Mouse (Mus musculus): Measurements from ENCODE around the gene Plekhm1. TPM values are rescaled to one million over a fixed set of nuclear protein-coding genes. Genes with fewer than 3 reads are reported as not detected.
A peak's percentile ranks its signal among the peaks of the same experiment; 100 is the strongest.
"Not testable (repeated sequence)": the region's sequence is repeated elsewhere in the genome, so short reads cannot be mapped to it uniquely, and the experiment has no call there.

The Plekhm1 gene
- polyA plus RNA-seq, 1 experiment from 2014 or later, result 9.2 TPM

DNA sequence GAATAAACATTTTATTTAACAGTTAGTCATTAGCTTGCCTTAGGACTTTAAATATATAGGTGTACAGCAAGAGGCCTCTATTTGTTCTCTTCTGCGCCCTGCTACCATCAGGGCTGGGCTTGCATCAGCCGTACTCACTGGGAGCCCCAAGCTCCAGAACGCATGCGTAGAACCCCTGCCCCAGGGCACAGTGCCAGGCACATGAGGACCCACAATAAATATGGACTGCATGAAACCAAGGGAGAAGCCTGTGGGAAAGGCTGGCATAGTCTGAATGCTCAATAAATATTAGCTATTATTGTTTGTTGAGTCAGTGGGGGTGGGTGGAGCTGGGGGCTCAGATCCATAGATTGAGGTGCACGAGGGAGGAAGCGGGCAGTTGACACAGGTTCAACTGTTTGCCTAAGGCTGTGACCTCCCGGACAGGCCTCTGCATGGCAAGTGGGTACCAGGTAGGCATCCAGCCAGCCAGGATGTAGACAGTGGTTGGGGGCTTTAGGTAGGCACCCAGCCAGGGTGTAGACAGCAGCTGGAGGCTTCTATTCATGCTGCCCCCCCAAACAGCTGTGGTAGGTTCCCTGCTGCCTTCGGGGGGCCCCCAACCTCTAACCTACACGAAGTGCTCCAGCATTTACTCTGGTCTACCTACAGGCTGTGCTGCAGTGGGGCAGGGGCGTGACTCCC lies 80.8 kb downstream of the Plekhm1 start:
- no peak overlapping the region for H3K27ac ChIP-seq (ENCODE audit: low read length)
- H3K4me2 ChIP-seq (replicated peaks; ENCODE audit: low read depth, low read length), result no peak overlapping the region
- 92% methylated on average over 10 of the region's 10 CpGs for WGBS
- no peaks in the 10 kb centered on the region for H3K9me3 ChIP-seq (ENCODE audit: low read length)
- H3K4me1 ChIP-seq (ENCODE audit: insufficient read depth, low read length), result peaks cover 17% of the 10 kb centered on the region
- peaks cover 10% of the 10 kb centered on the region for H3K27me3 ChIP-seq (ENCODE audit: insufficient read depth, low read length)
- H3K36me3 ChIP-seq (ENCODE audit: insufficient read depth, low read length), result no peaks in the 10 kb centered on the region
- H3K9ac ChIP-seq (replicated peaks; ENCODE audit: low read length), result no peak overlapping the region
- ATAC-seq (ENCODE audit: low FRiP score, low TSS enrichment), result no peak
- H3K4me3 ChIP-seq (ENCODE audit: low read length), result no peak overlapping the region

DNA sequence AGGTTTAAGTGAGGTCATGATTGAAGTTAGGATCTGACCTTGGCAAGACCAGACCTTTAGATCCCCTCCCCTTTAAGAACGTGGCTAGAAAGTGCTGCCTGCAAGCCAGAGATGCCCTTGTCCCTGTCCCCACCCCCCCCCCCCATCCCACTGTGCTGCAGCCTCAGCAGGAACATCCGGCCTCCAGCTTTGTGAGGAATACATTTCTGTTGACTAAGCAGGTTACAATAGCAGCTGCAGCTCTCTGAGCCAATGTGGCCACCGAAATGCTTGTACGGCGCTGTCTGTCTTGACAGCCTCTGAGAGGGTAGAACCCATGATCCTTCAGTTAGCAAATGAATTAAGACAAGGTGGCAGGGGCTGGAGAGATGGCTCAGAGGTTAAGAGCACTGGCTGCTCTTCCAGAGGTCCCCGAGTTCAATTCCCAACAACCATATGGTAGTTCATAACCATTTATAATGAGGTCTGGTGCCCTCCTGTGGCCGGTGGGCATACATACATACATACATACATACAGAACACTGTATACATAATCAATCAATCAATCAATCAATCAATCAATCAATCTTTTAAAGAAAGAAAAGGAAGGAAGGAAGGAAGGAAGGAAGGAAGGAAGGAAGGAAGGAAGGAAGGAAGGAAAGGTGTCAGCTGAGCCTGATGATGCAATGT lies 81.7 kb downstream of the Plekhm1 start:
- no peak overlapping the region for H3K4me2 ChIP-seq (replicated peaks; ENCODE audit: low read depth, low read length)
- H3K4me1 ChIP-seq (ENCODE audit: insufficient read depth, low read length), result peaks cover 17% of the 10 kb centered on the region
- no peaks in the 10 kb centered on the region for H3K36me3 ChIP-seq (ENCODE audit: insufficient read depth, low read length)
- H3K27me3 ChIP-seq (ENCODE audit: insufficient read depth, low read length), result peaks cover 10% of the 10 kb centered on the region
- 67% methylated on average over 7 of the region's 7 CpGs for WGBS
- no peaks in the 10 kb centered on the region for H3K9me3 ChIP-seq (ENCODE audit: low read length)
- no peak for ATAC-seq (ENCODE audit: low FRiP score, low TSS enrichment)
- H3K9ac ChIP-seq (replicated peaks; ENCODE audit: low read length), result no peak overlapping the region
- no peak overlapping the region for H3K4me3 ChIP-seq (ENCODE audit: low read length)
- no peak overlapping the region for H3K27ac ChIP-seq (ENCODE audit: low read length)

DNA sequence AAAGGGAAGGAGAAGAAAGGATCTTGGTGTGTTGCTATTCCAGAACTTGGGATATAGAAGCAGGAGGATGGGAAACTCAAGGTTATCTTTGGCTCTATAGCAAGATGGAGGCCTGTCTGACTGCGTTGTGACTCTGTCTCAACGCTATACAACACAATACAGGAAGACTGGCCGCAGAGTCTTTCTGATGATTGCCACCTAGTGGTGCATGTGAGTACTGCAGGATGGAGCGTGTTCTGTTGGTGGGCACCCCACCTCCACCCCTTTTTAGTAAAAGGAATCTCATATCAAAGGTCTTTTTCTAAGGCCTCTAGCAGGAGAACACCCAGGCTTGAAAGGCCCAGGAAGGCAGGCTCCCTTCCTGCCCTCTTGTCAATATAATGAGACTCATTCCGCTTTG lies 85.5 kb downstream of the Plekhm1 start:
- Histone ChIP-seq H3K4me3 (ENCODE audit: low read length) (no peak overlapping the region), H3K4me1 (ENCODE audit: insufficient read depth, low read length) (no peaks in the 10 kb centered on the region), H3K9me3 (ENCODE audit: low read length) (no peaks in the 10 kb centered on the region), H3K36me3 (ENCODE audit: insufficient read depth, low read length) (no peaks in the 10 kb centered on the region), H3K27me3 (ENCODE audit: insufficient read depth, low read length) (no peaks in the 10 kb centered on the region), H3K4me2 (replicated peaks; ENCODE audit: low read depth, low read length) (no peak overlapping the region), H3K27ac (ENCODE audit: low read length) (no peak overlapping the region), H3K9ac (replicated peaks; ENCODE audit: low read length) (no peak overlapping the region)
- 9% methylated on average over 5 of the region's 5 CpGs for WGBS
- no peak for ATAC-seq (ENCODE audit: low FRiP score, low TSS enrichment)

DNA sequence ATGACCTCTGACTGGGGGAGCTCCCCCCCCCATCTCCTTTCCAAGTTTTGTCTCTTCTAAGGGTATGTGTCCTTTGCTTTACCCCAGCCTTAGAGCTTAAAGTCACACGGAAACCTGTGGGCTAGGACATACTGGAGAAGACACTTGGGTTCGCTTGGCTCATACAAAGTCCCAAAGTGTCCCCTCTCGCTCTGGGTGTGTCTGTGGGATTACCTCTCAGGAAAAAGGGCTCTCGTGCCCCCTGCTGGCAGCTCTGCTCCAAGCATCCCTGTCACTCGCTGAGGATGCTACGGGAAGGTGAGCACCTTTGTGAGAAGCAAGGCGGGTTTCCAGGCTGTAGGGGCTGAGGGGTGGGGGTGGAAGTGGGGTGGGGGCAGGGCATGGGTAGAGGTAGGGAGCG lies 87.3 kb downstream of the Plekhm1 start:
- ATAC-seq (ENCODE audit: low FRiP score, low TSS enrichment), result peak; percentile 58
- Histone ChIP-seq H3K27me3 (ENCODE audit: insufficient read depth, low read length) (no peaks in the 10 kb centered on the region), H3K4me1 (ENCODE audit: insufficient read depth, low read length) (no peaks in the 10 kb centered on the region), H3K9me3 (ENCODE audit: low read length) (no peaks in the 10 kb centered on the region), H3K9ac (replicated peaks; ENCODE audit: low read length) (no peak overlapping the region), H3K36me3 (ENCODE audit: insufficient read depth, low read length) (no peaks in the 10 kb centered on the region), H3K4me2 (replicated peaks; ENCODE audit: low read depth, low read length) (0 out of 2 replicates have a peak overlapping the region, but pooled peaks have one; percentile 5), H3K4me3 (ENCODE audit: low read length) (no peak overlapping the region), H3K27ac (ENCODE audit: low read length) (no peak overlapping the region)
- WGBS, result 8% methylated on average over 8 of the region's 8 CpGs

DNA sequence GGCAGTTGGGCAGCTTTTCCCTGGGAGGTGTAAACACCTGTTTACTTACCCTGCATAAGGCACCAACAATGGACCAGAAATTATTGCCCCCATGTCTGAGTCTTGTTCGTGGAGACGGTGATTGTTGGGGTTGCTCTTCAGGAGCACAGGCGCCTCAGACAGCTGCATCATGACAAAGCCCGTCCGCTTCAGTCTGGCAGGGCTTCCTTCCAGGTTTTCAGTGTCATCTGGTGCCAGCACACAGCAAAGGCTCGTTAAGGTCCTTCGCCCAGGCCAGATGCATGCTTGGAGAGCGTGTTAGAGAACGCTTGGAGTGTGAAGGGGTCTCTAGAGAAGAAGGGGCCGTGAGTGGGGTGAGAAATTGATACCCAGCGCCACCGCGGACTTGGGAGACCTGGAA lies 87.8 kb downstream of the Plekhm1 start:
- Histone ChIP-seq H3K9me3 (ENCODE audit: low read length) (no peaks in the 10 kb centered on the region), H3K4me2 (replicated peaks; ENCODE audit: low read depth, low read length) (0 out of 2 replicates have a peak overlapping the region, but pooled peaks have one; percentile 5), H3K27me3 (ENCODE audit: insufficient read depth, low read length) (no peaks in the 10 kb centered on the region), H3K9ac (replicated peaks; ENCODE audit: low read length) (no peak overlapping the region), H3K4me1 (ENCODE audit: insufficient read depth, low read length) (no peaks in the 10 kb centered on the region), H3K27ac (ENCODE audit: low read length) (no peak overlapping the region), H3K4me3 (ENCODE audit: low read length) (no peak overlapping the region), H3K36me3 (ENCODE audit: insufficient read depth, low read length) (no peaks in the 10 kb centered on the region)
- 42% methylated on average over 13 of the region's 13 CpGs for WGBS
- no peak for ATAC-seq (ENCODE audit: low FRiP score, low TSS enrichment)

DNA sequence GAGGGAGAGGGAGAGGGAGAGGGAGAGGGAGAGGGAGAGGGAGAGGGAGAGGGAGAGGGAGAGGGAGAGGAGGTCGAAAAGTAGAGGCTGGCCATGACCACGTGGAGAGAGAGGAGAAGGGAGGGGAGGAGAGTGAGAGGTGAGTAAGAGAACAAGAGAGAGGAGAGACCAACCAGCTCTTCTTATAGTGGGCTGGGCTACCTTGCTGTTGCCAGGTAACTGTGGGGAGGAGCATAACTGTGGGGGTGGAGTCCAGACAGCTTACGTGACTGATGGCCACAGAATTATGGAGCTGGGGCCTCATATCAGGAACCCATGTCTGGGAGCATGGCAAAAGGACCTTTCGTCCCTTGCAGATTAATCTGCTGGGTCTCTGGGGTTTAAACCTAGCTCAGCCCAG lies 89.7 kb downstream of the Plekhm1 start:
- not testable (repeated sequence) for H3K27ac ChIP-seq (ENCODE audit: low read length); H3K4me1 ChIP-seq (ENCODE audit: insufficient read depth, low read length); H3K9me3 ChIP-seq (ENCODE audit: low read length); H3K9ac ChIP-seq (replicated peaks; ENCODE audit: low read length); H3K36me3 ChIP-seq (ENCODE audit: insufficient read depth, low read length); ATAC-seq (ENCODE audit: low FRiP score, low TSS enrichment); H3K4me3 ChIP-seq (ENCODE audit: low read length); H3K4me2 ChIP-seq (replicated peaks; ENCODE audit: low read depth, low read length); H3K27me3 ChIP-seq (ENCODE audit: insufficient read depth, low read length)
- WGBS, result 37% methylated on average over 4 of the region's 4 CpGs

DNA sequence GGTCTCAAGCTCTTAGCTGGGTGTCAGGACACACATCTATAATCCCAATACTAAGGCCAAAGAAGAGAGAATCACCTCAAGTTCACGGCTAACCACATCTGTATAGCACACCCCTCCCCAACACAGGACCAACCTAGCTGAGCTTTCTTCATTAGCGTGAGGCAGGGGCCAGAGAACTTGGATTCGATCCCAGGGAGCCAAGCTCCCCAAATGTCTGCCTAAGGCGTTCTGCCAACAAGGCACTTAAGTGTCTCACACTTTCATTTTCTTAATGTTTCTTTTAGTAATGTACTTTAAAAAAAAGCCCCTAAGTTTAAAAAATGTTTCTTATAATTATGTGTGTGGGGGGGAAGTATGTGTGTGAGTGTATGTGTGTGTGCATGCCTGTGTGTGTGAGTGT lies 91.8 kb downstream of the Plekhm1 start:
- peaks cover 2% of the 10 kb centered on the region for H3K4me1 ChIP-seq (ENCODE audit: insufficient read depth, low read length)
- no peak overlapping the region for H3K9ac ChIP-seq (replicated peaks; ENCODE audit: low read length)
- no peak overlapping the region for H3K27ac ChIP-seq (ENCODE audit: low read length)
- no peaks in the 10 kb centered on the region for H3K9me3 ChIP-seq (ENCODE audit: low read length)
- no peaks in the 10 kb centered on the region for H3K27me3 ChIP-seq (ENCODE audit: insufficient read depth, low read length)
- H3K36me3 ChIP-seq (ENCODE audit: insufficient read depth, low read length), result no peaks in the 10 kb centered on the region
- no peak for ATAC-seq (ENCODE audit: low FRiP score, low TSS enrichment)
- no peak overlapping the region for H3K4me2 ChIP-seq (replicated peaks; ENCODE audit: low read depth, low read length)
- H3K4me3 ChIP-seq (ENCODE audit: low read length), result no peak overlapping the region
- WGBS, result 58% methylated on average over 4 of the region's 4 CpGs

DNA sequence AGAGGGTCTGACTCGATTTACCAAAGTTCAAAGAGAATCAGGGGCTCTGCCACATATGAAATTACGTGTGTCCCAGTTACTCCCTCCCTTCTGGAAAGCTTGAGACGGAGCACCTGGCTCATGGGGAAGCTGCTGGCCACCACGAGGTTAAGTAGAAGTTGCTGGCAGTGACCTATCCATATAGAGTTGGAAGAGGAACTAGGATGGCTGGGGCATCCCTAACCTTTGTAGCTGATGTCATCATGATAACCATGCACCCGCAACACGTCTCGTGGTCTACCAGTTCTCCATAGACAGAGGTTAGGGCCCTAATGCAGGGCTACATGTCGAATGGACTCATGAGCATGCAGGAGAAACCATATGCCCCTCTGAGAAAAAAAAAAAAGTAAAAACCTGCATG lies 92.3 kb downstream of the Plekhm1 start:
- Histone ChIP-seq H3K36me3 (ENCODE audit: insufficient read depth, low read length) (no peaks in the 10 kb centered on the region), H3K27me3 (ENCODE audit: insufficient read depth, low read length) (no peaks in the 10 kb centered on the region), H3K9me3 (ENCODE audit: low read length) (no peaks in the 10 kb centered on the region), H3K4me3 (ENCODE audit: low read length) (no peak overlapping the region), H3K4me1 (ENCODE audit: insufficient read depth, low read length) (peaks cover 7% of the 10 kb centered on the region), H3K9ac (replicated peaks; ENCODE audit: low read length) (no peak overlapping the region), H3K27ac (ENCODE audit: low read length) (no peak overlapping the region), H3K4me2 (replicated peaks; ENCODE audit: low read depth, low read length) (no peak overlapping the region)
- no peak for ATAC-seq (ENCODE audit: low FRiP score, low TSS enrichment)
- WGBS, result 79% methylated on average over 8 of the region's 8 CpGs

DNA sequence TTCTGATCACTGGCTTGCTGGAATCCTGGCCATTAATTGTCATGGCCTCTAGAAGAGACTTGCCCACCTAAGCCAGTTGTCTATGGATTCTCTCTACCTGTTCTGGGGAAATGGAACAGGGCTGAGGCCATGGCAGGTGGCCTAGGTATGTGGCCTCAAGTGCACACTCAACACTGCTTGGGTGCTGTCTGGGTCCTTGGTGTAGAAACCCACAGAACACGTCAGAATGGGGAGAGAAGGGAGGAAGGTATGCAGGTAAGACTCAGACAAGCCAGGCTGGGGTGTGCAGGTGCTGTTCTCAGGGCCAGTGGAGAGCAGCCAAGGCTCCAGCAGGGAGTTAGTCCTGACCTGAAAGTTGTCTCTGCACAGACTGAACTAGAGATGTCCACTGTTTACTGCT lies 94.4 kb downstream of the Plekhm1 start:
- no peaks in the 10 kb centered on the region for H3K27me3 ChIP-seq (ENCODE audit: insufficient read depth, low read length)
- WGBS, result 73% methylated on average over 1 of the region's 1 CpGs
- H3K36me3 ChIP-seq (ENCODE audit: insufficient read depth, low read length), result no peaks in the 10 kb centered on the region
- no peak overlapping the region for H3K4me3 ChIP-seq (ENCODE audit: low read length)
- H3K27ac ChIP-seq (ENCODE audit: low read length), result no peak overlapping the region
- H3K4me1 ChIP-seq (ENCODE audit: insufficient read depth, low read length), result peaks cover 11% of the 10 kb centered on the region
- no peaks in the 10 kb centered on the region for H3K9me3 ChIP-seq (ENCODE audit: low read length)
- ATAC-seq (ENCODE audit: low FRiP score, low TSS enrichment), result no peak
- no peak overlapping the region for H3K4me2 ChIP-seq (replicated peaks; ENCODE audit: low read depth, low read length)
- H3K9ac ChIP-seq (replicated peaks; ENCODE audit: low read length), result no peak overlapping the region

DNA sequence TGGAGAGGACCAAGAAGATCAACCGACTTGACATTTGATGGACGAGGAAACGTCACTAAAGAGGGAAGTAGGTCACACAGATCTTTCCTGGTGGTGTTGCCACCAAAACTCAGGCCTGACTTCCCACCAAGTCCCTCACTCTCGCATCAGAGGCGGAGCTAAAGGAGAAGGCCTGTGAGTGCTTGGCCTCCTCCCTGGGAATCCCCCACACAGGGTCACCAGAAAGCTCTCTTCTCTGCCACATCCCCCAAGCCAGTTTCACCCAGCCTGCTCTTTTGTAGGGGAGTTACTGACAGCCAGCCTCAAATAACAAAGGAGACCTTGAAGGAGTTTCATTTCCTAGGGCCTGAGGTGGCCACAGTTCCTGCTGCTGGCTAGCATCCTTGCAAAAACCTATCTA lies 97.1 kb downstream of the Plekhm1 start:
- Histone ChIP-seq H3K4me1 (ENCODE audit: insufficient read depth, low read length) (peaks cover 26% of the 10 kb centered on the region), H3K36me3 (ENCODE audit: insufficient read depth, low read length) (no peaks in the 10 kb centered on the region), H3K4me3 (ENCODE audit: low read length) (no peak overlapping the region), H3K27ac (ENCODE audit: low read length) (peak overlapping the region; percentile 84), H3K27me3 (ENCODE audit: insufficient read depth, low read length) (no peaks in the 10 kb centered on the region), H3K4me2 (replicated peaks; ENCODE audit: low read depth, low read length) (no peak overlapping the region), H3K9ac (replicated peaks; ENCODE audit: low read length) (no peak overlapping the region), H3K9me3 (ENCODE audit: low read length) (no peaks in the 10 kb centered on the region)
- 63% methylated on average over 5 of the region's 5 CpGs for WGBS
- ATAC-seq (ENCODE audit: low FRiP score, low TSS enrichment), result no peak
